Mouse (Mus musculus): ENCODE data around the gene Dpm1. TPM values are rescaled to one million over a fixed set of nuclear protein-coding genes. Genes with fewer than 3 reads are reported as not detected.

The Dpm1 gene
- total RNA-seq, 1 experiment from 2014 or later: 82.0 TPM

- peak; percentile 99 for ATAC-seq (replicated peaks; ENCODE audit: insufficient number of reproducible peaks, low FRiP score, low TSS enrichment, poor library complexity, severe bottlenecking)
Measured at GRCm38 (mm10) chr2:168170167-168170685, 60.2 kb downstream of the Dpm1 start.

GRCm38 (mm10) chr2:168169800-168170113, 60.6 kb downstream of the Dpm1 start:
- no peak for ATAC-seq (replicated peaks; ENCODE audit: insufficient number of reproducible peaks, low FRiP score, low TSS enrichment, poor library complexity, severe bottlenecking)

GRCm38 (mm10) chr2:168168892-168169799, 61.2 kb downstream of the Dpm1 start:
- ATAC-seq (replicated peaks; ENCODE audit: insufficient number of reproducible peaks, low FRiP score, low TSS enrichment, poor library complexity, severe bottlenecking): no peak

- no peak for ATAC-seq (replicated peaks; ENCODE audit: insufficient number of reproducible peaks, low FRiP score, low TSS enrichment, poor library complexity, severe bottlenecking)
Measured at GRCm38 (mm10) chr2:168167781-168168180, 62.6 kb downstream of the Dpm1 start.

- ATAC-seq (replicated peaks; ENCODE audit: insufficient number of reproducible peaks, low FRiP score, low TSS enrichment, poor library complexity, severe bottlenecking): no peak
Measured at GRCm38 (mm10) chr2:168166750-168167460, 63.5 kb downstream of the Dpm1 start.

- no peak for ATAC-seq (replicated peaks; ENCODE audit: insufficient number of reproducible peaks, low FRiP score, low TSS enrichment, poor library complexity, severe bottlenecking)
Measured at GRCm38 (mm10) chr2:168161978-168162377, 68.4 kb downstream of the Dpm1 start.

- no peak for ATAC-seq (replicated peaks; ENCODE audit: insufficient number of reproducible peaks, low FRiP score, low TSS enrichment, poor library complexity, severe bottlenecking)
Measured at GRCm38 (mm10) chr2:168161514-168161971, 68.8 kb downstream of the Dpm1 start.

- no peak for ATAC-seq (replicated peaks; ENCODE audit: insufficient number of reproducible peaks, low FRiP score, low TSS enrichment, poor library complexity, severe bottlenecking)
Measured at GRCm38 (mm10) chr2:168160370-168160930, 69.9 kb downstream of the Dpm1 start.

Other genes with a start within 250 kb of the Dpm1 start
- gene Ripor3, start 220.0 kb downstream of the Dpm1 start, total RNA-seq (2017): 0.21 to 0.58 TPM in 2 of 3 replicates, not detected in the other
- gene Pard6b, start 149.6 kb downstream of the Dpm1 start, total RNA-seq (2017): 0.78 to 2.5 TPM in 2 of 3 replicates, not detected in the other
- gene Adnp, start 23.5 kb downstream of the Dpm1 start, total RNA-seq (2017): 1.2 to 9.1 TPM in 2 of 3 replicates, not detected in the other
- gene Gm20716, start 227 bp downstream of the Dpm1 start, total RNA-seq (2017): 34.9 to 50.7 TPM (median 37.1 TPM) in 3 replicates
- 1.9 to 6.0 TPM (median 5.3 TPM) in 3 replicates for gene Mocs3, start within 50 bp of the Dpm1 start, total RNA-seq (2017)
- not detected in 3 replicates for gene Kcng1, start 51.1 kb upstream of the Dpm1 start, total RNA-seq (2017)